Mouse (Mus musculus) midbrain, embryonic 11.5 days (tissue): ENCODE measurements around the gene Gnat3. TPM values are rescaled to one million over a fixed set of nuclear protein-coding genes. Genes with fewer than 3 reads are reported as not detected.
"Not testable (repeated sequence)": the region's sequence is repeated elsewhere in the genome, so short reads cannot be mapped to it uniquely, and the experiment has no call there.

Experiments used
- ATAC-seq: fragments of 200-750 bp; cut with Nextera tagmentation; 2 replicates; pipeline ENCODE4 v1.8.0; 2017; ENCODE audit warnings: moderate TSS enrichment, moderate library complexity; ENCODE audit not compliant: low FRiP score
- DNase-seq: peaks from one replicate; pipeline ENCODE4 v3.0.0; 2015; ENCODE audit warnings: low spot score; ENCODE audit errors: missing footprints
- H3K27ac ChIP-seq: fragments of 300-500 bp; sonication (generic); 2 replicates; pipeline ENCODE4 v1.5.1; 2014; ENCODE audit warnings: low read depth, low read length
- H3K27me3 ChIP-seq: fragments of 300-500 bp; sonication (generic); 2 replicates; pipeline ENCODE4 v1.6.1; 2014; ENCODE audit warnings: mild to moderate bottlenecking, low read length, moderate library complexity, mixed read lengths; ENCODE audit not compliant: control insufficient read depth, insufficient read depth
- H3K36me3 ChIP-seq: fragments of 300-500 bp; sonication (generic); 2 replicates; pipeline ENCODE4 v1.6.1; 2014; ENCODE audit warnings: mild to moderate bottlenecking, low read length, moderate library complexity, mixed read lengths; ENCODE audit not compliant: control insufficient read depth, insufficient read depth
- H3K4me1 ChIP-seq: fragments of 300-500 bp; sonication (generic); 2 replicates; pipeline ENCODE4 v1.6.1; 2014; ENCODE audit warnings: low read length; ENCODE audit not compliant: control insufficient read depth, insufficient read depth
- H3K4me2 ChIP-seq: fragments of 300-500 bp; sonication (generic); 2 replicates; pipeline ENCODE4 v1.6.1; 2014; ENCODE audit warnings: mild to moderate bottlenecking, moderate library complexity
- H3K4me3 ChIP-seq: fragments of 300-500 bp; sonication (generic); 2 replicates; pipeline ENCODE4 v1.5.1; 2014; ENCODE audit warnings: low read depth, low read length
- H3K9ac ChIP-seq: fragments of 300-500 bp; sonication (generic); 2 replicates; pipeline ENCODE4 v1.6.1; 2014; ENCODE audit warnings: low read length
- H3K9me3 ChIP-seq: fragments of 300-500 bp; sonication (generic); 2 replicates; pipeline ENCODE4 v1.6.1; 2016; ENCODE audit warnings: low read length; ENCODE audit not compliant: control insufficient read depth
- WGBS: fragments of 180-500 bp; shearing (Covaris S2); extraction: QIAGEN DNeasy Blood & Tissue Kit; methylation state at CpG from one replicate; pipeline ENCODE4 v1.1.7; 2014; 5-methylcytosine and 5-hydroxymethylcytosine counted together
- polyA plus RNA-seq: library from polyadenylated mRNA; unstranded; fragments of >200 nt; fragmentation: Nextera tagmentation; extraction: Ambion mirVana; gene quantifications from 2 replicates; pipeline ENCODE4 v1.2.1, GENCODE M21; 2014

The Gnat3 gene
- polyA plus RNA-seq, result 0.34 and 0.45 TPM in 2 replicates

DNA sequence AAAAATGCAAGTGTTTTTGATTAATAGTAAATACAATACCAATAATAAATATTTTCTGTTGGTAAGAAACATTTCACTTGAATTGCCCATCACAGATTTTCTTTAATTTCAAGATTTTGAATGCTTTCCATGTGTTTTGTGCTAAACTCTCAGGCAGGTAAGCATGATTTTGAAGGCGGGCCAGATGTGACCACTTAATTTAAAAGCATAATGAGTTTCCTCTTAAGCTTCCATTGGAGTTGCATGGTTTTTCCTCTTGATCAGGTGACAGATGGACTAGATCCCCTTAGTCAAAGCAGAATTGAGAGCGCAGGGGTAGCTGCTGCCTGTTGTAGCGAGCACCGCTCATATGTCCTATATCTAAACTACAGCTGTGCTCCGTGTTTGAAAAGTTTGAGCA lies at the start of gene Gnat3:
Gnat3 (plus strand) TSS at position 301 of the 400 bp plus-strand sequence.
- Histone ChIP-seq H3K27me3 (no peaks in the 10 kb centered on the region), H3K4me2 (no peak within 1 kb of the TSS), H3K9me3 (no peaks in the 10 kb centered on the region), H3K4me1 (no peaks in the 10 kb centered on the region), H3K9ac (no peak within 1 kb of the TSS), H3K27ac (no peak within 1 kb of the TSS), H3K36me3 (no peaks in the 10 kb centered on the region), H3K4me3 (no peak within 1 kb of the TSS)
- DNase-seq (no peak), ATAC-seq (no peak)
- 86% methylated on average over 5 of the region's 5 CpGs for WGBS

DNA sequence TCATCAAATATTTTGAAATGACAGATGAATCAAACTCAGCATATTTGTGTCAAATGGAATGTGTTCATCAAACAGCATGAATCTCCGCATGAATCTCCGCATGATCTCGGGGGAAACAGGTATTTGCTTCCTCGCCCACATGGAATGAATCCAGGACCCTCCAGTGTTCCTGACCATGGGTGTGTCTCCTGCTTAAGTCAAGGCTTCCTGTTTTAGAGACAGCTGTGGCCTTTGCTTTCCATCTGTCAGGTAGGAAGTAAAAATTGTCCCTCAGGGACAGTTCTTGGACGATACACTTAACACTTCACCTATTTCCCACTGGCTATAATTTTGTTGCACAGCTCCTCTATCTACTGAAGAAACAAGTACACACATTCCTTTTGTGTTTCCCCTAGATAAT lies 43.4 kb upstream of the Gnat3 start:
- ATAC-seq (no peak), DNase-seq (no peak)
- Histone ChIP-seq H3K27ac (no peak overlapping the region), H3K9me3 (no peaks in the 10 kb centered on the region), H3K4me2 (no peak overlapping the region), H3K4me3 (no peak overlapping the region), H3K36me3 (no peaks in the 10 kb centered on the region), H3K4me1 (no peaks in the 10 kb centered on the region), H3K9ac (no peak overlapping the region), H3K27me3 (no peaks in the 10 kb centered on the region)
- 83% methylated on average over 5 of the region's 5 CpGs for WGBS

DNA sequence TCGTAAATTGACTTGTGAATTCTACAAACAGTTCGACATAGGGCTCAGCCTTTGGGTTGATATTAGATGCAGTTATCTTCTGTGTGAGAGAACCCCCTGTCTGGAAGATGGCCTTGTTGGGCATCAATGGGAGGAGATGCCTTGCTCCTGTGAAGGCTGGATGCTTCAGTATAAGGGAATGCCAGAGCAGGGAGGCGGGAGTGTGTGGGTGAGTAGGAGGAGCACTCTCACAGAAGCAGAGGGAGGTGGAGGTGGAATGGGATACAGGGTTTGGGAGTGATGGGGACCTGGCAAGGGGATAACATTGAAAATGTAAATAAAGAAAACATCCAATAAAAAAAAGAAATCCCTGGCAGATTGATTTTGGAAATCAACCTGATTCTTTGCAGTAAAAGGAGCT lies 38.7 kb upstream of the Gnat3 start:
- no peaks in the 10 kb centered on the region for H3K27me3 ChIP-seq
- DNase-seq (no peak), ATAC-seq (no peak)
- H3K4me3 ChIP-seq, result no peak overlapping the region
- H3K9me3 ChIP-seq, result no peaks in the 10 kb centered on the region
- no peak overlapping the region for H3K9ac ChIP-seq
- no peak overlapping the region for H3K27ac ChIP-seq
- H3K4me2 ChIP-seq, result no peak overlapping the region
- 89% methylated on average over 3 of the region's 3 CpGs for WGBS
- no peaks in the 10 kb centered on the region for H3K4me1 ChIP-seq
- H3K36me3 ChIP-seq, result no peaks in the 10 kb centered on the region

DNA sequence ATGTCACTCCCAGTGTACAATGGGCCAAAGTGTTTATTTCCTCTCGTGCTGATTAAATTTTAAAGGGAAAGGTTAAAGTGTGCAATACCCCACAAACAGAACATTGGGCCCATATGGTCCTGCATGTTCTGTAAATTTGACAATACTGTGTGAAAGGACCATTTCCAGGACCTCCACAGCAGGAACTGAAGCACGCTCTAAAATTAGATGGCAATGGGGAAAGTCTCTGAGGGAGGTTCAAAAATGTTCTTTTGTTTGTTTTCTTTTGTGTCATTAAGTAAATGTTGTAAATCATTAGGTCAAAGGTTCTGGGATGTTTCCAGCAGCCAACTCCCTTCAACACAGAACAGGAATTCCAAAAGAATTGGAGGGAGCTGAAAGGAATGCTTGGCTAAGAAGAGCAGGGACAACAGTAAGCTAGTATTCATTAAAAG lies 38.2 kb upstream of the Gnat3 start:
- no peaks in the 10 kb centered on the region for H3K9me3 ChIP-seq
- no peaks in the 10 kb centered on the region for H3K36me3 ChIP-seq
- no peak overlapping the region for H3K9ac ChIP-seq
- no peaks in the 10 kb centered on the region for H3K4me1 ChIP-seq
- ATAC-seq (no peak), DNase-seq (no peak)
- no peaks in the 10 kb centered on the region for H3K27me3 ChIP-seq
- no peak overlapping the region for H3K4me2 ChIP-seq
- H3K27ac ChIP-seq, result no peak overlapping the region
- no peak overlapping the region for H3K4me3 ChIP-seq
- WGBS, result 64% methylated on average over 2 of the region's 2 CpGs

DNA sequence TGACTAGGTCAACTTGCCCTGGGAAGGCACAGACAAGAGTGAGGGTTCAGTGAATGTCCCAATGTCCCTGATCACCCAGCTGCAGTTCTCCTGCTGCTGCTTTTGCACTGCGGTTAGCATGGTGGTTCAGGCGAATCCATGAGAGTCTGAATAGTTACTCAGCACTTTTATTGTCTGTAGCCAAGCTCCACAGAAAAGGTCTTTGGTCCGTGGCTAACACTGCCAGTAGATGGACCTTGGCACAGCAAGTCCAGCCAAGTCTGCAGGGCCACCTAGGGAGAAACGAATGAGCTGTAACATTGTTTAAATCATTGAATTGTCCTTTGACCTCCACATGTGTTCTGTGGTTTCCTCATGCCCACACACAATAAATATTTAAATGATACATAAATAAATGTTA lies 33.9 kb upstream of the Gnat3 start:
- ATAC-seq, result no peak

DNA sequence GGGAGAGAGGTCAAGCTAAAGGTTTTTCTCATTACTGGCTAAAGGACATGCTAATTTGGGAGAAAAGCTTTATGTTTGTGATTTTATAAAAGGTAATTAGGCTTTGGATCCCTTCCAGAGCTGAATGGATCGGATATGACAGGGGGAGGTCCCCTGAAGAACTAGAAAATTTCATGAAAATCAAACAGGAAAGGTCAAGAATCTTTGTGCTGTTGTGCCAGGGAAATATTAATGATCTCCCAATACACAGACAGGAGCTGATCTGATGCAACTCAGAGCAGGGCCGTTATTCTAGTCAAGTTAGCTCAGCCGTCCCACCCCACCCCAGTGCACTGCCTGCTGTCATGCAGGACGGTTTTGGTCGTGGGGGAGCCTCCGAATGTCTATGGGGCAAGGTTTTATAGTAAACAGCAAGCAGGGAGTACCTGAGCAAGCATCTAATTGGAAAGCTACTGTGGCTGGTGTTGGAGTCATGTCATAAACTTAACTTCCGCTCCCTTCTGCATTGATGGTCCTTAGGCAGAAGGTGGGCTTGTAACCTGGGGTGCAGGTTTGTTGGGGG lies 33.3 kb upstream of the Gnat3 start:
- H3K4me2 ChIP-seq, result no peak overlapping the region
- H3K9ac ChIP-seq, result no peak overlapping the region
- no peak overlapping the region for H3K27ac ChIP-seq
- no peak for DNase-seq
- no peaks in the 10 kb centered on the region for H3K27me3 ChIP-seq
- no peaks in the 10 kb centered on the region for H3K4me1 ChIP-seq
- no peaks in the 10 kb centered on the region for H3K9me3 ChIP-seq
- H3K4me3 ChIP-seq, result no peak overlapping the region
- 70% methylated on average over 7 of the region's 7 CpGs for WGBS
- no peak for ATAC-seq
- no peaks in the 10 kb centered on the region for H3K36me3 ChIP-seq

More for the DNA sequence above, 33.9 kb upstream of the Gnat3 start:
- Histone ChIP-seq H3K9me3 (no peaks in the 10 kb centered on the region), H3K4me2 (no peak overlapping the region), H3K4me1 (no peaks in the 10 kb centered on the region), H3K4me3 (no peak overlapping the region), H3K27me3 (no peaks in the 10 kb centered on the region), H3K27ac (no peak overlapping the region), H3K9ac (no peak overlapping the region), H3K36me3 (no peaks in the 10 kb centered on the region)
- 40% methylated on average over 4 of the region's 4 CpGs for WGBS
- no peak for DNase-seq

DNA sequence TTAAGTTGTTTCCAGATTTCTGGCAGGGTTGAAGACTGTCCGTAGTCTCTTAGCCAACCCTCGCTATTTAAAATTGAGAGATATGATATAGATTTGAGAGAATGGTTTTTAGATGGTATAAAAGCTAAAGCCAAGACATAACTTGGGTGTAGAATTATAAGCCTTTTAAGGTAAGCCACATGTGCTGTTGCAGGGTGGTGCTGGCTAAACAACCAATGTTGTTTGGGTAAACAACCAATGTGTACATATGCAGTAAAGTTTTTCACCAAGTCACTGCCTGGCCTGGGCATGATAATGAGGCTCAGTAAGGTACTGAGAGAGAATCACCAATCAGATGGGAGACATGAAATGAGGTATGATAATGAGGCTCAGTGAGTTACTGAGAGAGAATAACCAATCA lies 30.8 kb upstream of the Gnat3 start:
- H3K9ac ChIP-seq, ATAC-seq: not testable (repeated sequence)

DNA sequence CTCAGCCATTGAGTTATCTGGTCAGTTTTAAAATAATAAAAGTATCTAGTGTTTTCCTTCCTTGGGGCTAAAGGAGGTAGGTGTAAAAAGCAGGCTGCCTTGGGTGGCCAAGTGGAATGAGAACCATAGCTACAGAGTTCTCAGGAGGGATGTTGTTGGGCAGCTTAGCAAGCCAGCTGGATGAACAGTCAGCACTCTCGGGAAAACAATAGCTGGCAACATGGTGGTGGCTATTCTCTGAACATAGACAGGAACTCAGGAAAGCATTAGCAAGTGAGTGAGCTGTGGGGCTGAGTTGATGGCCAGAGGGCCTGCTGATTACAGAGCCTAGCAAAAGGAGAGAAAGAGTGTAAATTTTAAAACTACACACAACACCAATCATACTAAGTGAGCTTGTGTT lies 27.8 kb upstream of the Gnat3 start:
- Histone ChIP-seq H3K9me3 (no peaks in the 10 kb centered on the region), H3K27me3 (no peaks in the 10 kb centered on the region), H3K4me1 (no peaks in the 10 kb centered on the region), H3K4me2 (no peak overlapping the region), H3K27ac (no peak overlapping the region), H3K9ac (no peak overlapping the region), H3K4me3 (no peak overlapping the region), H3K36me3 (no peaks in the 10 kb centered on the region)
- DNase-seq (no peak), ATAC-seq (no peak)
- WGBS, result 70% methylated on average over 1 of the region's 1 CpGs

More for the DNA sequence above, 30.8 kb upstream of the Gnat3 start:
- H3K4me2 ChIP-seq, H3K9me3 ChIP-seq, H3K4me3 ChIP-seq, H3K36me3 ChIP-seq, H3K27me3 ChIP-seq, H3K4me1 ChIP-seq, DNase-seq, H3K27ac ChIP-seq: not testable (repeated sequence)
- WGBS, result 89% methylated on average over 2 of the region's 2 CpGs

DNA sequence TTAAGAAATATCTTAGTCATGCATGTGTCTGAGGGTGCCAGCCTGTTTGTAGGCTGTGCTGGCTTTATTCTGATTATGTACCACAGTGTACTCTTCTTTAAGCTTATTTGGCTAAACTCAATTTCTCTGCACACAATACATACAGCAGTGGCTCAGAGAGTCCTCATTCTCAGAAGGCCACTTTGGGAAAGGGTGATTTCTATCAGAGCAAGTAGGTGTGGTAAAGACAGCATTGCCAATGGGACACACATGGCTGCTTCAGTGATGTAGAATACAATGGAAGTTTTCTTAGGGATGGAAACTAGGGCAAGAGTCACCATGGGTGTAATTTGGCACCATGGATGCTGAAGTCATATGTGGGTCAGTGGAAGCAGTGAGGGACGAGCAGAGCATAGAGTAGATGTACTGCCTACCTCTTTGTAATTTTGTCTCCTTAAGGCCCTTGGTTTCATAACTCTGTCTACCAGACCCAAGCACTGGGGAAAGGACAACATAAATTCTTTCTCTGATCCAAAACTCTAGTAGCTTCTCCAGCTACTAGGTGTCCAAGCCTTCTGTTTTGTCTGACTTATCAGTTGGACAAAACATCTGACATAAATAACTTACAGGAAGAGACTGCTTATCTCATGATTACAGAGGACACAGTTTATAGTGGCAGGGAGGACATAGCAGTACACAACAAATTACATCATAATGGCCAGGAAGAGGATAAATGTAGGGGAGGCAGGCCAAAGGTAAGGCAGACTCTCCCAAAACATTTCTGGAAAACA lies 24.0 kb upstream of the Gnat3 start:
- DNase-seq, result no peak
- no peaks in the 10 kb centered on the region for H3K4me1 ChIP-seq
- WGBS, result 60% methylated on average over 1 of the region's 1 CpGs

More for the DNA sequence above, 24.0 kb upstream of the Gnat3 start:
- no peak overlapping the region for H3K9ac ChIP-seq
- H3K27me3 ChIP-seq, result no peaks in the 10 kb centered on the region
- H3K4me2 ChIP-seq, result no peak overlapping the region
- H3K4me3 ChIP-seq, result no peak overlapping the region
- H3K27ac ChIP-seq, result no peak overlapping the region
- H3K36me3 ChIP-seq, result no peaks in the 10 kb centered on the region
- no peaks in the 10 kb centered on the region for H3K9me3 ChIP-seq
- no peak for ATAC-seq
